Mouse (Mus musculus) frontal cortex, adult (tissue): ENCODE measurements around the gene Btbd1.
A peak's percentile ranks its signal among the peaks of the same experiment; 100 is the strongest.

Source experiments
- ATAC-seq: cut with Nextera tagmentation; 2 replicates; pipeline ENCODE4 v1.9.2; 2017; ENCODE audit warnings: mild to moderate bottlenecking, moderate library complexity, mixed read lengths; ENCODE audit not compliant: low TSS enrichment

Btbd1 gene

DNA sequence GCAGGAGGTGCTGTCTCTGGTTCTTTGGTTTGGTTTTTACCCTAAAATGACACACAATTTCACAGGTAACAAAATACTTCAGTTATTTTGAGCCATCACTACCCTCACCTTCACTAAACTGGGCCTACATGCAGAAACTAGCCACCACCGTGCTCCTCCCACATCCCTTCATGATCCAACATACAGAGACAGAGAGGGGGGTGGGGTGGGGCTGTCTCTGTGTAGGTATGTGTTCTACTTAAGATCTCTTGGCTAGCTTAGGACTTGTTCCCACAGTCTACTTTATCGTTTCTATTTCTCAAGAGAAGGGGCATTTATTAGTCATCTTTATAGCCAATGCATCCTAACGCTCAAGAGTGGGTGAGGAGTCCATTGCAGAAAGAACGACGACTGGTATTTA is 40.7 kb downstream of the Btbd1 start:
- ATAC-seq: peak; percentile 42; the same call in 1 of the 2 replicates

DNA sequence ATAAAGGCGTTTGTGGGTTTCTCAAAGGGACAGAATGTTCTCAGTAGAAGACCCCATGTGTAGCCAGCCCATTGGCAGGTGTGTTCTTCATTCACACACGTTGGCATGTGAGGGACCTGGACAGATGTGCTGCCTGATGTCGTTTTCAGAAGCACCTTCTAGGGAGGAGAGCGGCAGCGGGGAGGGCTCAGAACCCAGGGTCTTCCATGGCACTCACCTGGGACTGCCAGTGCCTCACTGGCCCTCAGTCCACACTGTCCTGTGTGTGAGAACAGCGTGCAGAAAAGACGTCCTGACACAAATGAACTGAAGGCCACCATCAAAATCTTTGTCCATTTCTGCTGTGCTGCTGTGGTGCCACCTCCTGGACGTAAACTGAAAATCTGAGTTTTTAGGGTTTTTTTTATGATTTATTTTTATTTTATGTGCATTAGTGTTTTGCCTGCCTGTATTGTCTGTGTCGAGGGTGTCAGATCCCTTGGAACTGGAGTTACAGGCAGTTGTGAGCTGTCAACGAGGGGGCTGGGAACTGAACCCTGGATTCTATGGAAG is 51.5 kb downstream of the Btbd1 start:
- ATAC-seq: no peak

DNA sequence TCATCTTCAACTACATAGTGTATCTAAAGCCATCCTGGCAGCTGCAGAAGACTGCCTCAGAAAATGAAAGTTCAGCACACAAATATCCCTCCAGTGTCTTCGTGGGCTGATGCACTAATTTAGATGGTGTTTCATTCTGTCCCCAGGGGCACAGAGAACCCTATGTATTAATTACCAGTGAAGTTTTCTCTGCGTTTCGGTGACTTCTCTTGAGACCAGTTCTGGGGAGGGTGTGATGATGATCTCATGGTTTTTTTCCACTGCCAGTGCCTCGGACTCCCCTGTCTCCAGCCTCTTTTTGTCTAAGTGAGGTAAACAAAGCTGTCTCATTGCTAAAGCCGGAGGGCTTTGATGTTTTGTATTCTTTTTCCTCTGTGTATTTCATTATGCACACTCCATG is 53.9 kb downstream of the Btbd1 start:
- peak; percentile 31; the same call in 1 of the 2 replicates for ATAC-seq

DNA sequence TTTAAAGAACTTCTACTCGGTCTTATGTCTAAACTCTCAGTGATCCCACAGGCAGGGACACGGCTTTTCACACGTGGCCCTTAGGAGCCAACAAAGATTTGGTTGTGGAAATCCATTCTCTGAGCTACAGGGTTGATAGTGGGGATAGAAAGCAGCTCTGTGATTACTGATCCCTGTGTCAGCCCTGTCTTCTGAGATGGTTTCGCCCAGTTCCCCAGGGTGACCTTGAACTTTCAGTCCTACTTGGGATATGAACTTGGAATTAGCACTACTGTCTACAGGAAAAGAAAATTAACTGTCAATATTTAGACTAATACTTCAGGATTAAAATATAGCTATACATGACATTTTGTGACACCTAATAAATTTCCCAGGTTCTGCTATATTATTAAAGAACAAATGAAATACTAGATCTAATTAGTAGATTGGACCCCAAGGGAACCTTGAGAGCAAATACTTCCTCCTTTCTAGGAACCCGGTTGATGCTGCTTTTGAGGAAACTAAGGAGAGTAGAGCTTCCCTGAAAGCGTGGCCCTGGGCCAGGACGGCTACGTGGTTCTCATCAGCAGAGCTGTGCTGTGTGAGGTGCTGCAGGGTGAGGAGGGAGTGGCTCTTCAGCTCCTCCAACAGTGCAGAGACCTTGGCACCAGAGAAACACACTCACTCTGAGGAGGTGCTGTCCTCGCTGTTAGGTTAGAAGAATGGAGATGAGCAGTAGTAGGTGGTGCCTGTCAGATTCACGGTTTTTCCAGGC is 56.3 kb downstream of the Btbd1 start:
- peak; percentile 45; the same call in 1 of the 2 replicates for ATAC-seq

DNA sequence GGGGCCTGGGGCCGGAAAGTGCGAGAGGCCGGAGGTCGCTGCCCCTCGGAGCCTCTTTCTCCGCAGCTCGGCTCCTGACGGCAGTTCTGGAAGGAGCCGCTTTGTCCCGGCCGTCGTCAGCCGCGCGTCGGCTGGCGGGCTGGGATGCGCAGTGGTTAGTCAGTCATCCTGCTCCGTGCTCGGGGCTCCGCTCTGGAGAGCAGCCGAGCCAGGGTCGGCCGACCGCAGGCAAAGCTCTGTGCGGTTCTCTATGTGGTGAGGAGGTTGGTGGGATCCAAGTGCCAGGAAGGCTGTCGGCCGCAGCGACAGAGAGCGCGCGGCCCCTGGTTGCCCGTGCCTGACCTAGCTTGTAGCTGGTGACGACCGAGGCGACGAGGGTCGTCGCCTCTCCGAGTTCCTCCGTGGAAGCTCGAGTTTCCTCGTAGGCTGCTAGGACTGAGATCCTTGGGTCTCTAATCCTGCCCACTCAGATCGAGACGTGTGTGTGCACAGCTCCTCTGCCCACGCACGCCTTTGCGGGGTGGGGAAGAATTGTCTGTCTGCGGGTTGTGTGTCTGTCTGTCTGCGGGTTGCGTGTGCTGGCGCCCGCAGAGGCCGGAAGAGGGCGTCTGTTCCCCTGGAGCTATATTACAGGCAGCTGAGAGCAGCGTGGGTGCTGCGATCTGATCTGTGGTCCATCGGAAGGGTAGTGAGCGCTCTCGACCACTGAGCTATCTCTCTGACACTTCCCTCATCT is 66.0 kb downstream of the Btbd1 start:
- peak; percentile 44 for ATAC-seq

DNA sequence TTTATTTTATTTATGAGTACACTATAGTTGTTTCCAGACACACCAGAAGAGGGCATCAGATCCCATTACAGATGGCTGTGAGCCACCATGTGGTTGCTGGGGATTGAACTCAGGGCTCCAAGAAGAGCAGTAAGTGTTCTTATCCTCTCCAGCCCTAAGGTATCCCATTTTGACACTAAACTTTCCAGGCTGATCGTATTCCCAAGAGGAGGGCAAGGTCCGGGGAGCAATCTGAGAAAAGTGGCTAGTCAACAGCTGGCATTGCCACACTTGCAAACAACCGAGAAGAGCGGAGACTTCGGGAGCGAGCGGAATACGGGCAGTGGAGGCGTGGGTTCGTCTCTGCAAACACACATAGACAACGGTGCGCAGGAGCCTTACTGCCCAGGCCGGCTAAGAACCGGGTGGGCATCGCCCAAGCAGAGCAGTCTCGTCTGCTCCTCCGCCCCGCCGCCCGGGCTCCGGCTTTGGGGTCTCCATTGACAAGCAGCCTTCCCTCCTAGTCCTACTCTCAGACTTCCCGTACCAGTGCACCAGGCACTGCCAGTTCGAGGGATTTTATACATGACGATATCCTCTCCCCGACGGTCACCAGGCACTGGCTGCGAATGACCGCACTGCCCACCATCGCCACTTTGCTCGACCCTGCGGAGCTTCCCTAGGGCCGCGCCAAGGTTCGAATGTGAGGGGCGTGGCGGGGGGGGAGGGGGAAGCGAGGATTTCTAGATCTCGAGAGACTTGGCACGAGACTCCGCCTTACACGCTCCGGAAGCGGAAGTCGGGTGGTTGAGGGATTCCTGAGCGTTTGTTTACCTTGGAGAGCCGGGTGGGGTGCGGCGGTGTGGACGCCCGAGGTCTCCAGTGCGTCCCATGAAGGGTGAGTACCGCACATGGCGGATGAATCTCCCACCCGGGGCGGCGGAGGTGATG is 66.8 kb downstream of the Btbd1 start, which contains the start of gene Ramac:
Gene Ramac, plus strand, starts transcription at position 746 of the 930 bp plus-strand sequence.
- ATAC-seq: peak; percentile 97

DNA sequence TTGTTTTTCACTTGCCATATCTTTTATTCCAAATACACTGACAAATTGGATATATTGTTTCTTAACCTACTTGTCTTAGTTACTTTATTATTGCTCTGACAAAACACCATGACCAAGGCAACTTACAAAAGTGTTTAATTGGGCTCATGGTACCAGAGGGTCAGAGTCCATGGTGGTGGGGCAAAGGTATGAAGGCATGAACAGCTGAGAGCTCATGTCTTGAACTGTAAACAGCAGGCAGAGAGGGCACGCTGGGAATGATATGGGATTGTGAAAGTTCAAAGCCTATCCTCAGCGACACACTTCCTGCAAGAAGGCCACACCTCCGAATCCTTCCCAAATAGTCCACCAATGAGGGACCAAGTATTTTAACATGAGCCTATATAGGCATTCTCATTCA is 81.3 kb downstream of the Btbd1 start:
- no peak for ATAC-seq

DNA sequence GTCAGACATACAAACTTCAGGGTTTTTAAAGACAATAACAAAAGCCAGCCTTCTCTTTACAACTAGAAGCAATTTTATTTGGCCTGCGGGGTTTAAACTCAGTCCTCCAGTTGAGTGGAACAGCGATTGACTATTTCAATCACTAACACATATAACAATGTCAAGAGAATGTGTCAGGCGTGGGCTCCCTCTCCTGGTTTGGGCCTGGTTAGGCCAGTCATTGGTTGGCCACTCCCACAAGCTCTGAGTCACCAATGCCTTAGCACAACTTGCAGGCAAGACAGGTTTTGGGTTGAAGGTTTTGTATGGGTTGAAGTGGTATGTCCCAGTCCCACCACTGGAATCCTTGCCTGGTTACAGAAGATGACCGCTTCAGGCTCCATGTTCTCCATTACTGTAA is 85.1 kb downstream of the Btbd1 start:
- ATAC-seq: no peak
